Mouse (Mus musculus) liver, embryonic 14.5 days (tissue): ENCODE results near the gene Tcl1b1.

Experiments
- CTCF ChIP-seq: IDR thresholded peaks from 2 replicates; pipeline ENCODE4 v1.5.1; 2016; ENCODE audit warnings: antibody characterized with exemption, low read depth, control low read depth
- EP300 ChIP-seq: IDR thresholded peaks from 2 replicates; pipeline ENCODE4 v1.6.1; 2016; ENCODE audit warnings: antibody characterized with exemption, low read depth

- TF ChIP-seq EP300: no peak
- no peak for TF ChIP-seq CTCF
Observed at GRCm38 (mm10) chr12:105145714-105146113, 13.8 kb upstream of the Tcl1b1 start, which contains the start of gene Tcl1b2.
